Mouse (Mus musculus): ENCODE results near the gene Pibf1.

GRCm38 (mm10) chr14:99295606-99296341, 196.6 kb downstream of the Pibf1 start:
- TF ChIP-seq GATA1 (IDR thresholded peaks at IDR 0.05; ENCODE audit: low read length) (no peak), TAL1 (IDR thresholded peaks at IDR 0.05; ENCODE audit: low read length) (no peak)

Data from erythroblast, embryonic 14.5 days (primary cell).